Mouse (Mus musculus): ENCODE results near the gene Prrt4. TPM values are rescaled to one million over a fixed set of nuclear protein-coding genes. Genes with fewer than 3 reads are reported as not detected.

Prrt4 gene
- polyA plus RNA-seq, 1 experiment from 2014 or later: 6.2 TPM

- Histone ChIP-seq H3K4me2 (ENCODE audit: low read length) (no peak overlapping the region), H3K4me1 (ENCODE audit: control insufficient read depth, insufficient read depth, low read length) (peaks cover 9% of the 10 kb centered on the region), H3K27ac (replicated peaks; ENCODE audit: low read depth, low read length) (no peak overlapping the region), H3K27me3 (ENCODE audit: control insufficient read depth, insufficient read depth, low read length) (no peaks in the 10 kb centered on the region), H3K4me3 (replicated peaks; ENCODE audit: low read depth, low read length) (no peak overlapping the region), H3K36me3 (ENCODE audit: control insufficient read depth, insufficient read depth, low read length) (peaks cover 44% of the 10 kb centered on the region), H3K9me3 (ENCODE audit: control insufficient read depth, low read length) (no peaks in the 10 kb centered on the region), H3K9ac (replicated peaks; ENCODE audit: low read length) (no peak overlapping the region)
- DNase-seq (no peak), ATAC-seq (ENCODE audit: low FRiP score, low TSS enrichment) (no peak)
- 90% methylated on average over 8 of the region's 8 CpGs for WGBS
These were observed 22.6 kb upstream of the Prrt4 start for GRCm38 (mm10) chr6:29201988-29202387.

- no peak overlapping the region for H3K9ac ChIP-seq (replicated peaks; ENCODE audit: low read length)
- H3K36me3 ChIP-seq (ENCODE audit: control insufficient read depth, insufficient read depth, low read length): peaks cover 38% of the 10 kb centered on the region
- H3K27ac ChIP-seq (replicated peaks; ENCODE audit: low read depth, low read length): no peak overlapping the region
- DNase-seq (no peak), ATAC-seq (ENCODE audit: low FRiP score, low TSS enrichment) (no peak)
- H3K4me1 ChIP-seq (ENCODE audit: control insufficient read depth, insufficient read depth, low read length): peaks cover 9% of the 10 kb centered on the region
- H3K4me2 ChIP-seq (ENCODE audit: low read length): no peak overlapping the region
- no peak overlapping the region for H3K4me3 ChIP-seq (replicated peaks; ENCODE audit: low read depth, low read length)
- H3K9me3 ChIP-seq (ENCODE audit: control insufficient read depth, low read length): no peaks in the 10 kb centered on the region
- H3K27me3 ChIP-seq (ENCODE audit: control insufficient read depth, insufficient read depth, low read length): no peaks in the 10 kb centered on the region
- 91% methylated on average over 5 of the region's 5 CpGs for whole genome bisulfite sequencing
These were observed 22.0 kb upstream of the Prrt4 start for GRCm38 (mm10) chr6:29201341-29201740.

DNA sequence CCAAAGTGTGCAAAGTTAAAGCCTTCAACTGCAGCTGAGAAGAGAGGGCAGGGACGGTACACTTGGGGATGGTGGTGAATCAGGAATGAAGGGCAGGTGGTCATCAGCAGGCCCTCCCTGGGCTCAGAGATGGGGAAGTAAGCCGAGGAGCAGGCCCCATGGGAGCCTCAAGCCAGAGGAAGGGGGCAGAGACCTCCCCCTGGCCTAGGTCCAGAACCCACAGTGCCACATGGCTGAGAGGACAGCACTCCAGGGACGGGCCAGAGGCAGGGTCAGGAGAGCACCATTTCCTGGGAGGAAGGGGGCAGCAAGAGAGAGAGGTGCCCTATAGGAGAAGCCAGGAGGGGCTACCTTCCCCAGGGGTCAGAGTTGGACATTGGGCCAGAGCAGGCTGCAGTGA, 21.1 kb upstream of the Prrt4 start:
- Histone ChIP-seq H3K4me1 (ENCODE audit: control insufficient read depth, insufficient read depth, low read length) (peaks cover 9% of the 10 kb centered on the region), H3K4me3 (replicated peaks; ENCODE audit: low read depth, low read length) (no peak overlapping the region), H3K9ac (replicated peaks; ENCODE audit: low read length) (no peak overlapping the region), H3K27me3 (ENCODE audit: control insufficient read depth, insufficient read depth, low read length) (no peaks in the 10 kb centered on the region), H3K27ac (replicated peaks; ENCODE audit: low read depth, low read length) (no peak overlapping the region), H3K36me3 (ENCODE audit: control insufficient read depth, insufficient read depth, low read length) (peaks cover 31% of the 10 kb centered on the region), H3K9me3 (ENCODE audit: control insufficient read depth, low read length) (no peaks in the 10 kb centered on the region), H3K4me2 (ENCODE audit: low read length) (no peak overlapping the region)
- DNase-seq (no peak), ATAC-seq (ENCODE audit: low FRiP score, low TSS enrichment) (no peak)
- WGBS: 69% methylated on average over 3 of the region's 3 CpGs

GRCm38 (mm10) chr6:29199223-29199855, 20.0 kb upstream of the Prrt4 start:
- peak overlapping the region; percentile 63 for H3K4me2 ChIP-seq (ENCODE audit: low read length)
- 40% methylated on average over 8 of the region's 8 CpGs for WGBS
- ATAC-seq (ENCODE audit: low FRiP score, low TSS enrichment): no peak
- peaks cover 9% of the 10 kb centered on the region for H3K4me1 ChIP-seq (ENCODE audit: control insufficient read depth, insufficient read depth, low read length)
- no peaks in the 10 kb centered on the region for H3K9me3 ChIP-seq (ENCODE audit: control insufficient read depth, low read length)
- no peak overlapping the region for H3K27ac ChIP-seq (replicated peaks; ENCODE audit: low read depth, low read length)
- DNase-seq: no peak
- peaks cover 25% of the 10 kb centered on the region for H3K36me3 ChIP-seq (ENCODE audit: control insufficient read depth, insufficient read depth, low read length)
- H3K4me3 ChIP-seq (replicated peaks; ENCODE audit: low read depth, low read length): peak overlapping the region; percentile 31; the same call in 1 of the 2 replicates
- no peaks in the 10 kb centered on the region for H3K27me3 ChIP-seq (ENCODE audit: control insufficient read depth, insufficient read depth, low read length)
- peak overlapping the region; percentile 37; the same call in 1 of the 2 replicates for H3K9ac ChIP-seq (replicated peaks; ENCODE audit: low read length)

DNA sequence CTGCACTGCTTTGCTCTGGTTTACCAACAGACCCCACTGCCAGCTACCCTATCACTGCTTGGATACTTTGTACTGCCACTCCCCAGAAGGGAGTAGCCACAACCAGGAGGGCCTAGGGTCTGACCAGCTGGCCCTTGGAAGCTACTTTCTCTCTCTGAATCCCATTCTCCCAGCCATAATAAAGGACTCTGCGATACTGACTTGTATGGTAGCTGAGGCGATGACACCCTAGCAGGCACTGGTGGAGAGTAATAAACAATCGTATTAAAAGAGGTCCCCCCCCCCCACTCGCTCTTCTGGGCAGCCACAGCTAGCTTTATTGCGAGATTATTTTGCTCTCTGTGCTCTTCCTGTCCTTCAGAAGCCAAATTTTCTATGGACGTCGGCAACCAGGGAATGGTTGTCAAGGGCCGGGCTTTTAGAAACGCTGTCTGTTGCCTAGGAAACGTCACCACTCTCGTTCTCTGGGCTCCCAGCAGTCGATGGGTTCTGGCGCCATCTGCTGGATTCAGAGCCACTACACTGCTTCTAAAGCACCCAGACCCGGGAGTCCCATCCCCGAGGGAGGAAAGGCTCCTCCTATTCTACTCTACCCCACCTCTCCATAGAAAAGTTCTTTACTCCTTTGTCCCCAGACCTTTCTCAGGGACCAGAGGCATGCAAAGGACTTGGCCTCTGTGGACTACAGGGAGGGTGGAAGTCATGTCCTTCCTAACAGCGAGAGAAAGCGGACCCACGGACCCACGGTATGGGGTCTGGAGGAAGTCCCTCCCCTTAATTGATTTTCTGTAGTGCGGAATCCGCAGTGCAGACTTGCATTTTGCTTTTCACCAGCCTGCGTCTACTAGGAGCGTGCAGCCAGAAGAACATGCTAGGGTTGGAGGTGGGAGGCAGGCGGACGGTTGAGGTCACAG, 19.2 kb upstream of the Prrt4 start:
- H3K36me3 ChIP-seq (ENCODE audit: control insufficient read depth, insufficient read depth, low read length): peaks cover 17% of the 10 kb centered on the region
- no peaks in the 10 kb centered on the region for H3K27me3 ChIP-seq (ENCODE audit: control insufficient read depth, insufficient read depth, low read length)
- peak overlapping the region; percentile 52 for H3K27ac ChIP-seq (replicated peaks; ENCODE audit: low read depth, low read length)
- DNase-seq: peak; percentile 99
- H3K9me3 ChIP-seq (ENCODE audit: control insufficient read depth, low read length): no peaks in the 10 kb centered on the region
- H3K4me2 ChIP-seq (ENCODE audit: low read length): peak overlapping the region; percentile 63
- 7% methylated on average over 25 of the region's 25 CpGs for WGBS
- H3K9ac ChIP-seq (replicated peaks; ENCODE audit: low read length): peak overlapping the region; percentile 37
- H3K4me3 ChIP-seq (replicated peaks; ENCODE audit: low read depth, low read length): peak overlapping the region; percentile 31
- peak; percentile 88 for ATAC-seq (ENCODE audit: low FRiP score, low TSS enrichment)
- H3K4me1 ChIP-seq (ENCODE audit: control insufficient read depth, insufficient read depth, low read length): peaks cover 9% of the 10 kb centered on the region

DNA sequence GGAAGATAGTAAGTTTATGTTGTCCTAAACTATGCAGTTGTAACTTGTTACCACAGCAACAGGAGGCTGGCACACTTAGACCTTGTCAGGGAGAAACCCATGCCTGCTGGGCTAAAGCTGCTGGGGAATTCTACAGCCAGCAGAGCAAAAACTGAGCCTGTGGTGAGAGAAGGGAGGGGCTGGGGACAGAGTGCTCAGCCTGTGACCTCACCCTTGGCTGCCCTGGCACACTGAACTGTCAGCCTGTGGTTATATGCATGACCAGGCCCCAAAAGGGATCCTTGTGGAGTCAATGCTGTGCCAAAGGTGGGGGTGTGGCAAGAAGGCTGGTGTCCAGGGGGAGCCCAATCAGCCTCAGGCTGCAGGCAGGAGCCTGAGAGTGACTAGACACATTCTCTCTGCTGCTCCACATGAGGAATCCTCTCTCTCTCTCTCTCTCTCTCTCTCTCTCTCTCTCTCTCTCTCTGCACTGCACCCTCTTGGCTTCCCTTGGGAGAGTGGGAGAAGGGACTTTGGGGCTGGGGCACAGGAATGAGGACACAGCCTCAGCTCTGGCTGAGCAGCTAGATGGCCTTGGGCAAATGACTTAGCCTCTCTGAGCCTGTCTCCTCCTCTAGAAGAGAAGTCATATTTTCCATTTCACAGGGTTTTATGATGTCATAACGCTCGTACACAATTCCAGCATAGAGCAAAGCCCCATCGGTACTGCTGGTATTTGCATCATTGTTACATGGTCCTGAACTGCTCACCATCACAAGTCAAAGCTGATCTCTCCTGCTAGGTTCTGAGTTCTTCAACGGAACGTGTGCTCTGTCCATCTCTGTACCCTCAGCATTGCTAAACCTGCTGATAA, 16.7 kb upstream of the Prrt4 start:
- DNase-seq (no peak), ATAC-seq (ENCODE audit: low FRiP score, low TSS enrichment) (0 out of 2 replicates have a peak, but pooled peaks have one; percentile 19)
- Histone ChIP-seq H3K9ac (replicated peaks; ENCODE audit: low read length) (no peak overlapping the region), H3K4me3 (replicated peaks; ENCODE audit: low read depth, low read length) (no peak overlapping the region), H3K27ac (replicated peaks; ENCODE audit: low read depth, low read length) (no peak overlapping the region), H3K9me3 (ENCODE audit: control insufficient read depth, low read length) (no peaks in the 10 kb centered on the region), H3K36me3 (ENCODE audit: control insufficient read depth, insufficient read depth, low read length) (no peaks in the 10 kb centered on the region; the same call in 1 of the 2 replicates), H3K27me3 (ENCODE audit: control insufficient read depth, insufficient read depth, low read length) (no peaks in the 10 kb centered on the region), H3K4me2 (ENCODE audit: low read length) (no peak overlapping the region), H3K4me1 (ENCODE audit: control insufficient read depth, insufficient read depth, low read length) (peaks cover 9% of the 10 kb centered on the region)
- WGBS: 79% methylated on average over 5 of the region's 5 CpGs

- DNase-seq: no peak
- no peak overlapping the region for H3K9ac ChIP-seq (replicated peaks; ENCODE audit: low read length)
- peaks cover 9% of the 10 kb centered on the region for H3K4me1 ChIP-seq (ENCODE audit: control insufficient read depth, insufficient read depth, low read length)
- no peak overlapping the region for H3K4me3 ChIP-seq (replicated peaks; ENCODE audit: low read depth, low read length)
- no peaks in the 10 kb centered on the region for H3K36me3 ChIP-seq (ENCODE audit: control insufficient read depth, insufficient read depth, low read length)
- ATAC-seq (ENCODE audit: low FRiP score, low TSS enrichment): no peak
- H3K27me3 ChIP-seq (ENCODE audit: control insufficient read depth, insufficient read depth, low read length): no peaks in the 10 kb centered on the region
- WGBS: 84% methylated on average over 5 of the region's 5 CpGs
- H3K9me3 ChIP-seq (ENCODE audit: control insufficient read depth, low read length): no peaks in the 10 kb centered on the region
- no peak overlapping the region for H3K4me2 ChIP-seq (ENCODE audit: low read length)
- H3K27ac ChIP-seq (replicated peaks; ENCODE audit: low read depth, low read length): no peak overlapping the region
These were observed 15.8 kb upstream of the Prrt4 start for GRCm38 (mm10) chr6:29195146-29195545.

DNA sequence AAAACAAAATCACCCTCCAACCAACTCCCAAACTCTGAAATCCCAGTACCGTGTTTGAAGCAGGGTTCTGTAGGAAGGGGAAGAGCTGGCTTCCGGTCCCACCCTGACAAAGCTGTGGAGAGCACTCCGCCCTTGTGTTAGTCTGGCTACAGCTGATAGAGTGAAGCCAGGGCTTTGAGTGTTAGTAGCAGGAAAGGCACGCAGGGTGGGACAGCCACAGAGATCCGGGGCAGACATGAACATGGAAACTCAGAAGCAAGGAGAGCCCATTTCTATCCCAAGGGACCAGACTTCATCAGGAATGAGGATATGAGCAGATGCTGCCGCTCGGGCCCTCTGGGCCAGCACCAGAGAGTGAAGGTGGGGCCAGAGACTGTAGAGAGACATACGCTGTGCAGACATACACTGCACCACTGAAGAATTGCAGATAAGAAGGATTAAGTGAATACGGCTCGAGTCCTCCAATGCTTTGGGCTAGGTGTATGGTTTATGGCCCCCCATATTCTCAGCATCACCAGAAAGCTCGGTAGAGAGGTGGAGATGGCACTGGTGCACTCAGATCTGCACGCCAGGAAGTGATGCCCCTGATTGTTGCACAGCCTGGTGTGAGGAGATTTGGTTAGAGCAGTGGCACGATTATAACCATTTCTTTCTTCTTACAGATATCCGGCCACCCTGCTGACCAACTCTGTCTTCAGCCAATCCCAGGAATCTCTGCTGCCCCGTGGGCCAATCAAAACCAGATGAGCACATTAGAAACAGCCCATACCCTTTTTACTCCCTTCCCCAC, 14.8 kb upstream of the Prrt4 start:
- Histone ChIP-seq H3K4me2 (ENCODE audit: low read length) (no peak overlapping the region), H3K27ac (replicated peaks; ENCODE audit: low read depth, low read length) (no peak overlapping the region), H3K4me3 (replicated peaks; ENCODE audit: low read depth, low read length) (no peak overlapping the region), H3K9ac (replicated peaks; ENCODE audit: low read length) (no peak overlapping the region), H3K27me3 (ENCODE audit: control insufficient read depth, insufficient read depth, low read length) (no peaks in the 10 kb centered on the region), H3K4me1 (ENCODE audit: control insufficient read depth, insufficient read depth, low read length) (peaks cover 9% of the 10 kb centered on the region), H3K36me3 (ENCODE audit: control insufficient read depth, insufficient read depth, low read length) (no peaks in the 10 kb centered on the region), H3K9me3 (ENCODE audit: control insufficient read depth, low read length) (no peaks in the 10 kb centered on the region)
- ATAC-seq (ENCODE audit: low FRiP score, low TSS enrichment) (no peak), DNase-seq (no peak)
- WGBS: 77% methylated on average over 15 of the region's 15 CpGs

Data from midbrain, embryonic 14.5 days (tissue).